20 mouse cellular contexts compared by ENCODE assay signal in genomic region chr19:4513236-4513858, GRCm38 (mm10). TPM values are rescaled to one million over a fixed set of nuclear protein-coding genes. Genes with fewer than 3 reads are reported as not detected.
"Had no signal": no experiment of that assay in that cellular context is flagged by ENCODE, and none has a peak within 500 bp of the region (broad histone marks: within the 10 kb centered on the region; RNA-seq: fewer than 3 reads in every experiment).

No protein-coding gene starts in this region.

- DNase-seq: kidney, adult 2 months; kidney, postnatal 14 days; lung, adult 18-20 months; retina, postnatal 1 day; right cerebral cortex, postnatal 4 days; spleen, adult 18-20 months; thymus, postnatal 36 days had no signal

- ATAC-seq: midbrain, embryonic 16.5 days had no signal

- H3K4me3 ChIP-seq: kidney, embryonic 15.5 days; left cerebral cortex, adult 2 months; limb, embryonic 10.5 days; midbrain, embryonic 12.5 days; neural tube, embryonic 13.5 days had no signal

- H3K36me3 ChIP-seq: kidney, embryonic 15.5 days; limb, embryonic 10.5 days; midbrain, embryonic 12.5 days; neural tube, embryonic 13.5 days had no signal

- H3K4me2 ChIP-seq: kidney, embryonic 15.5 days; midbrain, embryonic 12.5 days; neural tube, embryonic 13.5 days had no signal

- H3K9me3 ChIP-seq: kidney, embryonic 15.5 days; limb, embryonic 10.5 days; midbrain, embryonic 12.5 days; neural tube, embryonic 13.5 days had no signal

- H3K27ac ChIP-seq: kidney, embryonic 15.5 days; left cerebral cortex, adult 2 months; limb, embryonic 10.5 days; midbrain, embryonic 12.5 days; neural tube, embryonic 13.5 days had no signal

- H3K9ac ChIP-seq: kidney, embryonic 15.5 days; midbrain, embryonic 12.5 days; neural tube, embryonic 13.5 days had no signal

RNA-seq across cellular contexts. Expression of gene 2010003K11Rik, which starts 15.0 kb away (rescaled TPM):
- total RNA-seq: layer of hippocampus, postnatal 25 days; left cerebral cortex, adult 2 months; left cerebral cortex, postnatal 14 days; megakaryocyte-erythroid progenitor cell, adult 5-6 weeks had no signal
- polyA plus RNA-seq: kidney, embryonic 15.5 days; limb, embryonic 10.5 days; limb, embryonic 14.5 days; lung, embryonic 16.5 days; midbrain, embryonic 12.5 days; midbrain, embryonic 16.5 days; neural tube, embryonic 13.5 days; stomach, embryonic 14.5 days; thymus, postnatal 0 days had no signal

RNA-seq across cellular contexts. Expression of gene Syt12, which starts 36.1 kb away (rescaled TPM):
- total RNA-seq: megakaryocyte-erythroid progenitor cell, adult 5-6 weeks had no signal
